Mouse (Mus musculus) gastrocnemius, postnatal 36 days (tissue): ENCODE data around the gene Set. TPM values are rescaled to one million over a fixed set of nuclear protein-coding genes. Genes with fewer than 3 reads are reported as not detected.

Experiments used
- total RNA-seq, 2 experiments: library from RNA; stranded (reverse); gene quantifications; 2 replicates each; pipeline ENCODE4 v1.2.3; 2021

The Set gene
- total RNA-seq, 2 experiments from 2014 or later: 81.3 to 93.3 TPM

Other genes with a start within 250 kb of the Set start
- gene Urm1, start 237.3 kb upstream of the Set start, total RNA-seq: 10 to 100 TPM; 24.0 to 29.2 TPM
- gene Cercam, start 188.2 kb upstream of the Set start, total RNA-seq: 1 to 10 TPM; 5.4 to 5.7 TPM
- 10 to 100 TPM; 10.2 to 11.1 TPM for gene Odf2, start 168.2 kb upstream of the Set start, total RNA-seq
- gene Gle1, start 122.0 kb upstream of the Set start, total RNA-seq: 10 to 100 TPM; 20.6 to 21.7 TPM
- gene Sptan1, start 91.8 kb upstream of the Set start, total RNA-seq: 10 to 100 TPM; 42.0 to 55.4 TPM
- 1 to 10 TPM; 3.9 to 4.1 TPM for gene Wdr34, start 8.5 kb upstream of the Set start, total RNA-seq
- 1 to 10 TPM; 2.8 to 5.1 TPM for gene Pkn3, start 20.3 kb downstream of the Set start, total RNA-seq
- gene Zdhhc12, start 36.3 kb downstream of the Set start, total RNA-seq: 1 to 10 TPM; 2.6 to 3.0 TPM
- 10 to 100 TPM; 19.9 to 21.7 TPM for gene Zer1, start 67.2 kb downstream of the Set start, total RNA-seq
- 10 to 100 TPM; 11.4 to 12.2 TPM for gene Tbc1d13, start 76.4 kb downstream of the Set start, total RNA-seq
- 10 to 100 TPM; 51.4 to 54.6 TPM for gene Endog, start 114.1 kb downstream of the Set start, total RNA-seq
- 1 to 10 TPM; 4.5 to 4.8 TPM for gene Spout1, start 121.1 kb downstream of the Set start, total RNA-seq
- 10 to 100 TPM; 26.8 to 29.5 TPM for gene Kyat1, start 148.5 kb downstream of the Set start, total RNA-seq
- gene Lrrc8a, start 180.3 kb downstream of the Set start, total RNA-seq: 10 to 100 TPM; 18.5 to 19.8 TPM
- gene Gm28035, start 183.2 kb downstream of the Set start, total RNA-seq: 1 to 10 TPM in 1 of 2 experiments, under 1 TPM in 1; 0.99 to 2.0 TPM
- gene Phyhd1, start 208.8 kb downstream of the Set start, total RNA-seq: 10 to 100 TPM; 18.6 to 20.1 TPM
- gene Gm28038, start 223.7 kb downstream of the Set start, total RNA-seq: not detected
- 10 to 100 TPM; 20.9 to 21.2 TPM for gene Dolk, start 229.0 kb downstream of the Set start, total RNA-seq
- 1 to 10 TPM; 6.9 to 9.1 TPM for gene Nup188, start 229.0 kb downstream of the Set start, total RNA-seq